19 mouse cellular contexts compared by ENCODE assay signal in genomic region chr9:44561597-44561996, GRCm38 (mm10). TPM values are rescaled to one million over a fixed set of nuclear protein-coding genes. Genes with fewer than 3 reads are reported as not detected.
DNase-seq lines count a peak whose midpoint lies in the region; ATAC-seq and TF ChIP-seq lines count a peak whose summit lies in the region.
"Had no signal": no experiment of that assay in that cellular context is flagged by ENCODE, and none has a peak within 500 bp of the region (broad histone marks: within the 10 kb centered on the region; RNA-seq: fewer than 3 reads in every experiment).

Cxcr5 (minus strand) TSS chr9:44561877.

- H3K4me3 ChIP-seq in lung, adult 2 months (replicated peaks; ENCODE audit: extremely low read depth, low read depth, low read length): no peak within 1 kb of the TSS
- H3K4me3 ChIP-seq in MEL (ENCODE audit: control insufficient read depth in 1 of 2, insufficient read depth in 1 of 2, low read depth in 2 of 2, low read length in 2 of 2): no peak within 1 kb of the TSS
- no peak within 1 kb of the TSS for H3K4me3 ChIP-seq in liver, embryonic 14.5 days (ENCODE audit: insufficient read depth in 1 of 2, low read depth in 2 of 2, low read length in 2 of 2)
- H3K4me3 ChIP-seq in hindbrain, embryonic 12.5 days: no peak within 1 kb of the TSS
- H3K4me3 ChIP-seq: erythroblast, embryonic 14.5 days; heart, embryonic 13.5 days; left cerebral cortex, adult 2 months; myocyte had no signal

- H3K36me3 ChIP-seq in MEL (ENCODE audit: control insufficient read depth in 1 of 2, insufficient read depth in 2 of 2, low read length in 2 of 2): peaks cover 0 to 18% of the 10 kb centered on the region in 2 experiments; a peak in 2 of 4 replicates
- H3K36me3 ChIP-seq in liver, embryonic 14.5 days (replicated peaks; ENCODE audit: control insufficient read depth, insufficient read depth, low read depth): no peaks in the 10 kb centered on the region
- no peaks in the 10 kb centered on the region for H3K36me3 ChIP-seq in hindbrain, embryonic 12.5 days
- H3K36me3 ChIP-seq: heart, embryonic 13.5 days had no signal

- H3K27me3 ChIP-seq in MEL (ENCODE audit: control insufficient read depth in 1 of 2, insufficient read depth in 2 of 2, low read length in 2 of 2): no peaks in the 10 kb centered on the region
- H3K27me3 ChIP-seq in liver, embryonic 14.5 days (ENCODE audit: control insufficient read depth, insufficient read depth, low read length): no peaks in the 10 kb centered on the region
- no peaks in the 10 kb centered on the region for H3K27me3 ChIP-seq in hindbrain, embryonic 12.5 days
- H3K27me3 ChIP-seq: heart, embryonic 13.5 days had no signal

- peak within 1 kb of the TSS; percentile 27; the same call in 1 of the 2 replicates for H3K4me2 ChIP-seq in liver, embryonic 14.5 days (ENCODE audit: low read depth)
- H3K4me2 ChIP-seq in hindbrain, embryonic 12.5 days (replicated peaks): no peak within 1 kb of the TSS
- H3K4me2 ChIP-seq: heart, embryonic 13.5 days had no signal

- H3K27ac ChIP-seq in MEL (ENCODE audit: control insufficient read depth, low read depth, low read length): peak within 1 kb of the TSS; percentile 75; the same call in 1 of the 2 replicates
- peak within 1 kb of the TSS; percentile 3 for H3K27ac ChIP-seq in liver, embryonic 14.5 days
- no peak within 1 kb of the TSS for H3K27ac ChIP-seq in hindbrain, embryonic 12.5 days
- H3K27ac ChIP-seq: heart, embryonic 13.5 days; left cerebral cortex, adult 2 months had no signal

- peak; percentile 18 to 30 for DNase-seq in lung, adult 18-20 months
- DNase-seq in lung, adult 2 months: no peak
- peak; percentile 79 for DNase-seq in MEL (ENCODE audit: low read depth, low spot score)
- peak; percentile 50 to 80 (median 58) for DNase-seq in liver, embryonic 14.5 days (ENCODE audit: low read depth in 3 of 3, low spot score in 3 of 3)
- no peak for DNase-seq in ovary, postnatal 14 days (ENCODE audit: low spot score)
- no peak for DNase-seq in ovary, adult 18-20 months (ENCODE audit: low spot score)
- DNase-seq: adrenal gland, postnatal 25 days; cerebellum, adult 9-11 months; gastrocnemius, postnatal 36 days; right cerebral cortex, postnatal 25 days had no signal

- no peaks in the 10 kb centered on the region for H3K9me3 ChIP-seq in MEL (replicated peaks; ENCODE audit: insufficient read depth, low read length)
- H3K9me3 ChIP-seq in liver, embryonic 14.5 days (ENCODE audit: control insufficient read depth, low read length): no peaks in the 10 kb centered on the region
- H3K9me3 ChIP-seq in hindbrain, embryonic 12.5 days (replicated peaks): no peaks in the 10 kb centered on the region
- H3K9me3 ChIP-seq: heart, embryonic 13.5 days had no signal

- peak; percentile 86 for ATAC-seq in erythroblast, adult 5-6 weeks (replicated peaks; ENCODE audit: low FRiP score, poor library complexity, severe bottlenecking)
- peak; percentile 70 for ATAC-seq in liver, embryonic 14.5 days (ENCODE audit: insufficient read depth)
- ATAC-seq in hindbrain, embryonic 12.5 days (ENCODE audit: low FRiP score): no peak

- 47% methylated on average over 4 of the region's 4 CpGs for WGBS in lung, adult 2 months
- WGBS in liver, embryonic 14.5 days (ENCODE audit: insufficient replicate concordance): 24% methylated on average over 4 of the region's 4 CpGs
- WGBS in hindbrain, embryonic 12.5 days: 56% methylated on average over 4 of the region's 4 CpGs

- no peak within 1 kb of the TSS for H3K9ac ChIP-seq in MEL (ENCODE audit: control insufficient read depth, low read depth, low read length, poor library complexity, severe bottlenecking)
- peak within 1 kb of the TSS; percentile 4; the same call in 1 of the 2 replicates for H3K9ac ChIP-seq in liver, embryonic 14.5 days (replicated peaks)
- H3K9ac ChIP-seq in hindbrain, embryonic 12.5 days: no peak within 1 kb of the TSS
- H3K9ac ChIP-seq: heart, embryonic 13.5 days had no signal

- no peaks in the 10 kb centered on the region for H3K79me2 ChIP-seq in MEL (ENCODE audit: control insufficient read depth, insufficient read depth, low read length, poor library complexity)

- TF ChIP-seq CTCF in lung, adult 2 months (IDR thresholded peaks at IDR 0.05; ENCODE audit: insufficient read depth, low read length): no peak
- no peak for TF ChIP-seq CTCF in MEL (IDR thresholded peaks at IDR 0.05 in 2 of 3, conservative IDR thresholded peaks at IDR 0.05 in 1 of 3; ENCODE audit: control insufficient read depth in 1 of 3, insufficient read depth in 1 of 3, low read depth in 2 of 3, low read length in 3 of 3, poor library complexity in 1 of 3, severe bottlenecking in 1 of 3)
- no peak for TF ChIP-seq CTCF in liver, embryonic 14.5 days (IDR thresholded peaks at IDR 0.05; ENCODE audit: low read depth)

- no peak for TF ChIP-seq RAD21 in MEL (IDR thresholded peaks at IDR 0.05; ENCODE audit: low read depth, low read length)

- peak; percentile 48 to 73 for TF ChIP-seq EP300 in MEL (IDR thresholded peaks at IDR 0.05; ENCODE audit: low read depth in 1 of 2, low read length in 2 of 2)
- peak; percentile 91 for TF ChIP-seq EP300 in liver, embryonic 14.5 days (IDR thresholded peaks at IDR 0.05; ENCODE audit: low read depth)

- TF ChIP-seq POLR2A in lung, adult 2 months (IDR thresholded peaks at IDR 0.05; ENCODE audit: borderline replicate concordance, extremely low read depth, low read depth, low read length): no peak
- TF ChIP-seq POLR2A in MEL (IDR thresholded peaks at IDR 0.05; ENCODE audit: control insufficient read depth in 1 of 2, insufficient read depth in 1 of 2, low read depth in 1 of 2, low read length in 2 of 2, poor library complexity in 1 of 2): no peak

- H3K4me1 ChIP-seq in lung, adult 2 months (ENCODE audit: control insufficient read depth, insufficient read depth, low read length): no peaks in the 10 kb centered on the region
- H3K4me1 ChIP-seq in MEL (ENCODE audit: control insufficient read depth in 1 of 2, insufficient read depth in 2 of 2, low read length in 2 of 2): peaks cover 21 to 28% of the 10 kb centered on the region in 2 experiments
- H3K4me1 ChIP-seq in liver, embryonic 14.5 days (replicated peaks; ENCODE audit: control insufficient read depth in 2 of 2, insufficient read depth in 2 of 2, low read length in 1 of 2): peaks cover 25 to 37% of the 10 kb centered on the region in 2 experiments
- H3K4me1 ChIP-seq in hindbrain, embryonic 12.5 days: no peaks in the 10 kb centered on the region

TF ChIP-seq in MEL, 35 proteins besides CTCF, POLR2A, EP300 and RAD21 (continues in another document):
- TF ChIP-seq TBP (IDR thresholded peaks at IDR 0.05; ENCODE audit: low read depth, low read length) (no peak), RCOR1 (IDR thresholded peaks at IDR 0.05; ENCODE audit: low read depth, low read length) (peak; percentile 11; the same call in 1 of the 2 replicates), CHD2 (IDR thresholded peaks at IDR 0.05; ENCODE audit: low read length) (no peak), POLR2AphosphoS5 (IDR thresholded peaks at IDR 0.05; ENCODE audit: borderline replicate concordance, low read depth, low read length) (no peak), HCFC1 (IDR thresholded peaks at IDR 0.05; ENCODE audit: low read depth, low read length) (peak; percentile 31; the same call in 1 of the 2 replicates), ZC3H11A (IDR thresholded peaks at IDR 0.05; ENCODE audit: low read depth, low read length) (no peak; the same call in 1 of the 2 replicates), UBTF (IDR thresholded peaks at IDR 0.05; ENCODE audit: borderline replicate concordance, insufficient read depth, low read depth, low read length) (no peak), TAL1 (IDR thresholded peaks at IDR 0.05; ENCODE audit: low read length) (peak; percentile 53), MAFK (IDR thresholded peaks at IDR 0.05; ENCODE audit: borderline replicate concordance, low read depth, low read length) (0 out of 2 replicates have a peak, but pooled peaks have one; percentile 49), TCF12 (IDR thresholded peaks at IDR 0.05; ENCODE audit: low read depth, low read length) (peak; percentile 89), BHLHE40 (IDR thresholded peaks at IDR 0.05; ENCODE audit: borderline replicate concordance, low read depth, low read length) (no peak), ZNF384 (IDR thresholded peaks at IDR 0.05; ENCODE audit: low read depth, low read length) (peak; percentile 68), MYC (IDR thresholded peaks at IDR 0.05; ENCODE audit: low read depth, low read length) (peak; percentile 66; the same call in 1 of the 2 replicates), MXI1 (IDR thresholded peaks at IDR 0.05; ENCODE audit: low read depth, low read length) (peak; percentile 78), GATA1 (IDR thresholded peaks at IDR 0.05; ENCODE audit: low read depth, low read length) (peak; percentile 77), ZKSCAN1 (IDR thresholded peaks at IDR 0.05; ENCODE audit: low read depth, low read length) (no peak), MEF2A (IDR thresholded peaks at IDR 0.05; ENCODE audit: extremely low read depth, insufficient replicate concordance, low read depth, low read length, poor library complexity, severe bottlenecking) (peak; percentile 24; the same call in 1 of the 2 replicates), SMC3 (IDR thresholded peaks at IDR 0.05; ENCODE audit: low read depth, low read length) (no peak), ETS1 (IDR thresholded peaks at IDR 0.05; ENCODE audit: low read depth, low read length) (peak; percentile 71), ZMIZ1 (IDR thresholded peaks at IDR 0.05; ENCODE audit: low read depth, low read length) (no peak), POLR2AphosphoS2 (IDR thresholded peaks at IDR 0.05; ENCODE audit: low read length) (no peak), CHD1 (IDR thresholded peaks at IDR 0.05; ENCODE audit: low read depth, low read length) (no peak), MAZ (IDR thresholded peaks at IDR 0.05; ENCODE audit: low read depth, low read length) (no peak), MYB (IDR thresholded peaks at IDR 0.05; ENCODE audit: low read depth, low read length) (no peak), GABPA (IDR thresholded peaks at IDR 0.05; ENCODE audit: low read depth, low read length) (no peak), SIN3A (IDR thresholded peaks at IDR 0.05; ENCODE audit: low read length) (peak; percentile 57)

RNA-seq across cellular contexts. Expression of gene Cxcr5, which starts in this region (rescaled TPM):
- 6.0 TPM in 2 replicates for polyA plus RNA-seq in lung, adult 2 months (2012; rRNA removed)
- not detected in 2 replicates for total RNA-seq in MEL (2012; rRNA removed)
- polyA plus RNA-seq in MEL (2012; ENCODE audit: insufficient read depth in 1 of 2, insufficient read length in 2 of 2, low read depth in 1 of 2, low replicate concordance in 2 of 2, missing spikeins in 1 of 2): under 1 TPM in 1 of 2 experiments, not detected in 1; 0.18 TPM
- total RNA-seq in erythroblast, adult 5-6 weeks (2015; ENCODE audit: low replicate concordance): not detected in 2 replicates
- not detected in 2 replicates for total RNA-seq in erythroblast, adult 5-6 weeks (2017; ENCODE audit: low replicate concordance)
- polyA plus RNA-seq in liver, embryonic 14.5 days (2012; rRNA removed): 0.03 TPM in 2 replicates
- not detected in 2 replicates for polyA plus RNA-seq in liver, embryonic 14.5 days (2014; fragmentation: Nextera tagmentation; extraction: Ambion mirVana)
- polyA plus RNA-seq in hindbrain, embryonic 12.5 days (2016; fragmentation: Nextera tagmentation; extraction: Ambion mirVana): not detected in 2 replicates
- total RNA-seq: gastrocnemius, postnatal 36 days; layer of hippocampus, adult 18-20 months; left cerebral cortex, adult 2 months; megakaryocyte, adult 5-6 weeks had no signal
- polyA plus RNA-seq: erythroblast, embryonic 14.5 days; heart, embryonic 13.5 days; kidney, embryonic 14.5 days had no signal

Comparison
In these comparisons a context has a peak if more than half of its experiments do, and no peak if none do; other contexts are left out.
1. DNase-seq: peak in lung, adult 18-20 months (2 of 2); none in lung, adult 2 months (single experiment), ovary, postnatal 14 days (single experiment) and ovary, adult 18-20 months (single experiment).
2. Peak in DNase-seq and H3K27ac ChIP-seq in MEL; RNA of the gene not detected or under 1 TPM.
3. Peak in ATAC-seq in erythroblast, adult 5-6 weeks; RNA of the gene not detected or under 1 TPM.
4. Peak in DNase-seq, ATAC-seq, H3K27ac ChIP-seq, H3K9ac ChIP-seq and H3K4me2 ChIP-seq in liver, embryonic 14.5 days; RNA of the gene not detected or under 1 TPM.